Mouse (Mus musculus) kidney, adult 2 months (tissue): ENCODE data around the gene Rufy3.

Source experiments
- CTCF ChIP-seq: fragments of 200-500 bp; conservative IDR thresholded peaks from 2 replicates; pipeline ENCODE4 v1.5.1; 2011; ENCODE audit warnings: low read depth, mild to moderate bottlenecking, control low read depth, low read length, moderate library complexity, mixed read lengths; ENCODE audit not compliant: insufficient read depth, insufficient read length
- POLR2A ChIP-seq: fragments of 200-500 bp; IDR thresholded peaks from one replicate; pipeline ENCODE4 v1.6.1; 2011; ENCODE audit warnings: low read depth, low read length, control low read depth

GRCm38 (mm10) chr5:88692586-88692985 is 127.7 kb downstream of the Rufy3 start:
- TF ChIP-seq CTCF (no peak), POLR2A (no peak)
